Mouse (Mus musculus) ES-Bruce4 (cell line): ENCODE data around the gene Cradd. TPM values are rescaled to one million over a fixed set of nuclear protein-coding genes. Genes with fewer than 3 reads are reported as not detected.

ENCODE experiments used
- H3K27ac ChIP-seq: 2 replicates; pipeline ENCODE4 v1.5.1; 2012; ENCODE audit warnings: low read length, inconsistent platforms; ENCODE audit not compliant: insufficient read depth
- H3K27me3 ChIP-seq: 2 replicates; pipeline ENCODE4 v1.6.1; 2012; ENCODE audit warnings: mild to moderate bottlenecking, low read length, inconsistent platforms; ENCODE audit not compliant: control insufficient read depth, poor library complexity, insufficient read depth, severe bottlenecking
- H3K36me3 ChIP-seq: 2 replicates; pipeline ENCODE4 v1.6.1; 2012; ENCODE audit warnings: inconsistent platforms, mild to moderate bottlenecking, low read length, moderate library complexity; ENCODE audit not compliant: control insufficient read depth, poor library complexity, insufficient read depth, severe bottlenecking
- H3K4me1 ChIP-seq: one replicate; pipeline ENCODE4 v1.8.1; 2011; ENCODE audit warnings: low read length; ENCODE audit not compliant: control insufficient read depth, insufficient read depth
- H3K4me3 ChIP-seq: 2 replicates; pipeline ENCODE4 v1.5.1; 2011; ENCODE audit warnings: low read depth, mild to moderate bottlenecking, low read length
- H3K9ac ChIP-seq: 2 replicates; pipeline ENCODE4 v1.6.1; 2012; ENCODE audit warnings: low read depth, mild to moderate bottlenecking, inconsistent platforms; ENCODE audit not compliant: poor library complexity, severe bottlenecking
- H3K9me3 ChIP-seq: replicated peaks from 2 replicates; pipeline ENCODE4 v1.6.1; 2012; ENCODE audit warnings: mild to moderate bottlenecking, low read length, inconsistent platforms; ENCODE audit not compliant: control insufficient read depth, poor library complexity, insufficient read depth, severe bottlenecking
- CTCF ChIP-seq: IDR thresholded peaks from one replicate; pipeline ENCODE4 v1.8.1; 2011; ENCODE audit warnings: low read depth, low read length
- EP300 ChIP-seq: IDR thresholded peaks from 2 replicates; pipeline ENCODE4 v1.6.1; 2011; ENCODE audit warnings: low read depth, low read length; ENCODE audit not compliant: insufficient read depth
- POLR2A ChIP-seq: IDR thresholded peaks from one replicate; pipeline ENCODE4 v1.8.1; 2011; ENCODE audit warnings: low read length; ENCODE audit not compliant: insufficient read depth
- polyA plus RNA-seq: library from polyadenylated mRNA; stranded (reverse); fragments of >200 nt; gene quantifications from 2 replicates; pipeline ENCODE4 v1.2.4, GENCODE M21; 2011; ENCODE audit warnings: low read depth; ENCODE audit not compliant: missing spikeins, insufficient read depth, insufficient read length

Gene Cradd
- polyA plus RNA-seq, 1 experiment: 18.4 TPM

DNA sequence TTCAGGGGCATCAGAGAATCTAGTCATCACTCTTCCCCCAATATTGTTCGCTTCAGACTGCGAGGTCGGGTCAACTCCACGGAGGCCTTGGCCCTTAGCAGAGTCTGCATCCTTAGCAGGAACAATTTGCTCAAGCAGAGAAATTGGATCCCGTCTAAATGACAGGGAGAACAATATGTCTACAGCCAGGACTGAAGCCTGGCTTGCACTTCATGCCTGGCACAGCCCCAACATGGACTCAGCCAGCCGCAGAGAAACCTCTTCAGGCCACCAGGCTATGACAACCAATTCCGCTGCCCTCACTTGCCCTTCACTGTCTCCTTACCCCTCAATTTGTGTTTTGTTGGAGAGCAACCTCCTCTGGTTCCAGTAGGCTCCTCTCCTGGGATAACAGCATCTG lies 123.6 kb downstream of the Cradd start:
- no peaks in the 10 kb centered on the region for H3K36me3 ChIP-seq
- no peaks in the 10 kb centered on the region for H3K9me3 ChIP-seq
- H3K4me1 ChIP-seq: peaks cover 5% of the 10 kb centered on the region
- H3K4me3 ChIP-seq: no peak overlapping the region
- TF ChIP-seq CTCF (no peak), EP300 (no peak), POLR2A (no peak)
- no peak overlapping the region for H3K9ac ChIP-seq
- H3K27me3 ChIP-seq: no peaks in the 10 kb centered on the region
- H3K27ac ChIP-seq: no peak overlapping the region

DNA sequence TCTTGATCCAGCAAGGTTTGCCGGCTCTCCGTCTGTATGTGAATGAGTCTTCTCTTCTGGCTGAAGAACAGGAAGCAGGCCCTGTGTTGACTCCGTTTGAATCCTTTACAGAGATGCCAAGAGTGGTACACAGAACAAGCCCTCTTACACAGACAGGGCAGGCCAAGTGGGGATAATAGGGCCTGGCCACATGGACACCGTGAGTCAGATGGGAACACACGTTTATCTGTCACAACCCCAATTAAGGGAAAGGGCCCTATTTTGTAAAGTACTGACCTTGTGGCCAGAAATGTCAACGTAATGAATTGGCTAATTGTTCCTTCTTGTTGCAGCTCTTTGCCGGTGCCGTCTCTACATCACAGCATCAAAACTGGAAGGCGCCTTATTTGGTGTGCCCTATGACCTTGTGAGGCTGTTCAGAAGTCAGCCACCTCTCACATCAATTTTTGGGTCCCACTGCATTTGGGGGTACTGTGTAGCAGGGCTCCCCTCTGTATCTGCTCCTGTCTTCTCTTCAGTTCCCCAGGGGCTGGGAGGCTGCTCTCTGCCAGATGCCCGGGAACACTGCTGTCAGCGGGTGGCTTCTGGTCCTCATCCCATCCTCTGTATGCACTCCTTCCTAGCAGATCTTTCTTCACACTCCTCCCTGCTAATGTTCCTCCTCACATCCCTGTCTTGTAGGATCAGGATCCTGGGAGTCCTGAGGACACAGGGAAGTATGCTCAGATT lies 124.2 kb downstream of the Cradd start:
- no peak overlapping the region for H3K4me3 ChIP-seq

DNA sequence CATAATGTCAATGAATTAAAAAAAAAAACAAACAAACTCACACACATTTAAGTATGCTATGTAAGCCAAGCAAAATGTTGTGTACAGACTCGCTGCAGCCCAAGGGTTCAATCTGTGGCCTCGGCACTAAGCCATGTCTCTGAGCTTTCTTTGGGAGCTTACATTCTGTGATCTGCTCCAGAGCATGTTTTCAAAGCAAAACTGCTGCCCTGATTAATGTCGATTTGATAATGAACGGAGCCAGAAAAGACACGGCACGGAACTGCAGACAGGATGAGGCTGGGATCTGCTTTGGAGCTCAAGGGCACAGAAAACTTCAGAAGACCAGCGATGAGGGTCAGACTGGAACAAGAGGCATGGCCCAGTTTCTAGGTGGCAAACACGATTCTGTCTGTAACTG lies 126.6 kb downstream of the Cradd start:
- H3K4me3 ChIP-seq: no peak overlapping the region
- H3K36me3 ChIP-seq: no peaks in the 10 kb centered on the region
- H3K9me3 ChIP-seq: no peaks in the 10 kb centered on the region
- H3K27ac ChIP-seq: no peak overlapping the region
- no peaks in the 10 kb centered on the region for H3K27me3 ChIP-seq
- no peak for TF ChIP-seq EP300
- no peak for TF ChIP-seq CTCF
- TF ChIP-seq POLR2A: no peak
- H3K9ac ChIP-seq: no peak overlapping the region
- no peaks in the 10 kb centered on the region for H3K4me1 ChIP-seq

More for the DNA sequence above, 124.2 kb downstream of the Cradd start:
- H3K9me3 ChIP-seq: no peaks in the 10 kb centered on the region
- H3K36me3 ChIP-seq: no peaks in the 10 kb centered on the region
- no peak overlapping the region for H3K27ac ChIP-seq
- H3K9ac ChIP-seq: no peak overlapping the region
- no peaks in the 10 kb centered on the region for H3K27me3 ChIP-seq
- TF ChIP-seq POLR2A: no peak
- no peak for TF ChIP-seq EP300
- TF ChIP-seq CTCF: no peak
- H3K4me1 ChIP-seq: peaks cover 5% of the 10 kb centered on the region

DNA sequence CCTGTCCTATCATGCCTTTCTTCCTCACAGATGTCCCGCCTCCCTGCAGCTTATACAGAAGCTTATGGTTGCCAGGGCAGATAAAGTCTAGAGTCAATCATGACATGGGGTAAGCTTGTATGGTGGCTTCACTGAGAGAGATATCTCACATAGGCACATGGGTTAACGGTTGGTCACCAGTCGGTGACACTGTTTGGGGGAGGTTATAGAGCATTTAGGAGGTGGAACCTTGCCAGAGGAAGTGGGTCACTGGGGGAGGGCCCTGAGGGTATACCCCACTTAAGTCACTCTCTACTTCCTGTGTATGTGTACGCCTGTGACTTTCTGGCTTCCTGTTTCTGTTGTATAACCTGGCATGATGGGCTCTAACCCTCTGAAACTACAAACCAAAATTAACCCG lies 128.2 kb downstream of the Cradd start:
- H3K4me3 ChIP-seq: no peak overlapping the region

DNA sequence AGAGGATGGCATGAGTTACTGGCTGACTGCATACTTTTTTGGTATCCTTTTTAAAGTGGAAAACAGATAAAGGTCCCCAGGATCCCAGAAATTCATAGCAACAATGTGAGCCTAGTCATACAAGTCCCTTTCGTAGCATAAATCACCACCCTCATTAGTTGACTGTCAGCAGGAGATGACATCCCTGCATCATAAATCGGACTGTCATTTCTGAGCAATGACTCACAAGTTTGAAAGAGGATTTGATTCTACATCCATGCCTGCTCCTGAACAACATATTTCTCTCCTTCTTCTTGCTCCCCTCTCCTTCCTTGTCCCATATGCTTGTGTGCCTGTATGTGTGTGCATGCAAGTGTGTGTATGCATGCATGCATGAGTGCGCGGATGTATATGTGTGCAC lies 129.2 kb downstream of the Cradd start:
- H3K27ac ChIP-seq: no peak overlapping the region
- TF ChIP-seq EP300: no peak
- no peak for TF ChIP-seq POLR2A
- no peak for TF ChIP-seq CTCF
- no peaks in the 10 kb centered on the region for H3K9me3 ChIP-seq
- H3K27me3 ChIP-seq: no peaks in the 10 kb centered on the region
- H3K36me3 ChIP-seq: no peaks in the 10 kb centered on the region
- H3K4me1 ChIP-seq: no peaks in the 10 kb centered on the region
- no peak overlapping the region for H3K9ac ChIP-seq
- no peak overlapping the region for H3K4me3 ChIP-seq

More for the DNA sequence above, 128.2 kb downstream of the Cradd start:
- H3K4me1 ChIP-seq: no peaks in the 10 kb centered on the region
- no peaks in the 10 kb centered on the region for H3K9me3 ChIP-seq
- no peak overlapping the region for H3K9ac ChIP-seq
- TF ChIP-seq POLR2A (no peak), EP300 (no peak), CTCF (no peak)
- H3K27me3 ChIP-seq: no peaks in the 10 kb centered on the region
- H3K27ac ChIP-seq: no peak overlapping the region
- H3K36me3 ChIP-seq: no peaks in the 10 kb centered on the region

DNA sequence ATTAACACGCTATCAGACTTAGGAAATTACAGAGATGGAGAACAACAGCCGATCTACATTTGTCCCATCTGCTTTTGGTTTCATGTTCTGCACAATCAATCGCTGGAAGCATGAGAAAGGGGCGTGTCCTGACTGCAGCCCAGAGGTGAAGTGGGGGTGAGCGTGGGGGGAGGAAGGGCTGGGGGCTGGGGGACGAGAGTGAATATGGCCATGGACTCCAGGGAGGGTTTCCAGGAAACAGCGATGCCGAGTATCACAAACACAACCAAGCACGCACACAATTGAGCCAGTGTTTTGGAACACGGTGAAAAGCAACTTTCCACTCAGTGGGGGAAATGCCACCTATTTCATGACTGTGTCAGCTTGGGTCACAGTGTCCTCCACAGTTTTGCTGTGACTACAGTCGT lies 130.1 kb downstream of the Cradd start:
- H3K27me3 ChIP-seq: no peaks in the 10 kb centered on the region
- H3K36me3 ChIP-seq: no peaks in the 10 kb centered on the region
- no peaks in the 10 kb centered on the region for H3K9me3 ChIP-seq
- H3K4me3 ChIP-seq: no peak overlapping the region
- no peak overlapping the region for H3K27ac ChIP-seq
- TF ChIP-seq CTCF (no peak), POLR2A (no peak), EP300 (no peak)
- no peak overlapping the region for H3K9ac ChIP-seq
- no peaks in the 10 kb centered on the region for H3K4me1 ChIP-seq
